Mouse (Mus musculus) thymus, adult 2 months (tissue): ENCODE results near the gene Hsd17b12. TPM values are rescaled to one million over a fixed set of nuclear protein-coding genes. Genes with fewer than 3 reads are reported as not detected.
A peak's percentile ranks its signal among the peaks of the same experiment; 100 is the strongest.

Experiments used
- DNase-seq: peaks from one replicate; pipeline ENCODE4 v3.0.0; 2021
- H3K27ac ChIP-seq: fragments of 200-500 bp; 2 replicates; pipeline ENCODE4 v1.5.1; 2012; ENCODE audit warnings: low read length, control low read depth; ENCODE audit not compliant: control insufficient read depth, insufficient read depth
- H3K27me3 ChIP-seq: fragments of 200-500 bp; 2 replicates; pipeline ENCODE4 v1.6.1; 2012; ENCODE audit warnings: mild to moderate bottlenecking, low read length, moderate library complexity, mixed read lengths; ENCODE audit not compliant: control insufficient read depth, insufficient read depth
- H3K36me3 ChIP-seq: fragments of 200-500 bp; 2 replicates; pipeline ENCODE4 v1.6.1; 2012; ENCODE audit warnings: mild to moderate bottlenecking, low read length, moderate library complexity; ENCODE audit not compliant: control insufficient read depth, insufficient read depth
- H3K4me1 ChIP-seq: fragments of 200-500 bp; replicated peaks from 2 replicates; pipeline ENCODE4 v1.6.1; 2012; ENCODE audit warnings: low read length; ENCODE audit not compliant: control insufficient read depth, insufficient read depth
- H3K4me3 ChIP-seq: fragments of 200-500 bp; 2 replicates; pipeline ENCODE4 v1.5.1; 2012; ENCODE audit warnings: mild to moderate bottlenecking, low read length, control low read depth, moderate library complexity; ENCODE audit not compliant: control insufficient read depth, insufficient read depth
- CTCF ChIP-seq: fragments of 200-500 bp; IDR thresholded peaks from 2 replicates; pipeline ENCODE4 v1.5.1; 2012; ENCODE audit warnings: mild to moderate bottlenecking, control low read depth, low read length, moderate library complexity, borderline replicate concordance; ENCODE audit not compliant: control insufficient read depth, poor library complexity, insufficient read depth; ENCODE audit errors: extremely low read depth
- POLR2A ChIP-seq: fragments of 200-500 bp; IDR thresholded peaks from 2 replicates; pipeline ENCODE4 v1.6.1; 2012; ENCODE audit warnings: mild to moderate bottlenecking, low read length, control low read depth, moderate library complexity; ENCODE audit not compliant: control insufficient read depth, poor library complexity, insufficient read depth; ENCODE audit errors: extremely low read depth
- WGBS: fragments of 180-500 bp; shearing (Covaris S2); methylation state at CpG from one replicate; pipeline ENCODE4 v1.1.7; 2018; 5-methylcytosine and 5-hydroxymethylcytosine counted together
- polyA plus RNA-seq: library from polyadenylated mRNA; depleted of rRNA; stranded (reverse); fragments of >200 nt; gene quantifications from 2 replicates; pipeline ENCODE4 v1.2.3, GENCODE M21; 2012

Gene Hsd17b12
- polyA plus RNA-seq, 1 experiment = 18.5 TPM

DNA sequence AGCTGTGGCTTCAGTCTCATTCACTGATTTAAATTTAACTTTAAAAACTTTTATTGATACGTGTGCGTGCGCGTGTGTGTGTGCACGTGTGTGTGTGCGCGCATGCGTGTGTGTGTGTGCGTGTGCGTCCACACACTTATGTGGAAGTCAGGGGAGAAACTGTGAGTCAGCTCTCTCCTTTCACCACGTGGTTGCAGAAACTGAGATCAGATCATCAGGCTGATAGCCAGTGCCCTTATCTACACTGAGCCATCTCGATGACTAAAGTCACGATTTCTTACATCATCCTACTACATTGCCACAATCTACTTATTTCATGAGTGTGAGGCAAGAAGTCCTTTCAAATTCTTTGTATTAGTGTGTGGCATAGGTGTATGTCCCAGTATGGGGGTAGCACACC, 15.8 kb upstream of the Hsd17b12 start:
- Histone ChIP-seq H3K27ac (no peak overlapping the region), H3K27me3 (no peaks in the 10 kb centered on the region), H3K4me1 (peaks cover 5% of the 10 kb centered on the region), H3K36me3 (no peaks in the 10 kb centered on the region), H3K4me3 (no peak overlapping the region)
- no peak for DNase-seq
- 87% methylated on average over 13 of the region's 13 CpGs for WGBS
- TF ChIP-seq CTCF (no peak), POLR2A (no peak)

GRCm38 (mm10) chr2:94163207-94163606, 5.4 kb upstream of the Hsd17b12 start:
- TF ChIP-seq POLR2A (no peak), CTCF (no peak)
- H3K27me3 ChIP-seq = no peaks in the 10 kb centered on the region
- no peaks in the 10 kb centered on the region for H3K4me1 ChIP-seq
- no peaks in the 10 kb centered on the region for H3K36me3 ChIP-seq
- WGBS = 59% methylated on average over 2 of the region's 2 CpGs
- H3K27ac ChIP-seq = no peak overlapping the region
- DNase-seq = no peak
- no peak overlapping the region for H3K4me3 ChIP-seq

DNA sequence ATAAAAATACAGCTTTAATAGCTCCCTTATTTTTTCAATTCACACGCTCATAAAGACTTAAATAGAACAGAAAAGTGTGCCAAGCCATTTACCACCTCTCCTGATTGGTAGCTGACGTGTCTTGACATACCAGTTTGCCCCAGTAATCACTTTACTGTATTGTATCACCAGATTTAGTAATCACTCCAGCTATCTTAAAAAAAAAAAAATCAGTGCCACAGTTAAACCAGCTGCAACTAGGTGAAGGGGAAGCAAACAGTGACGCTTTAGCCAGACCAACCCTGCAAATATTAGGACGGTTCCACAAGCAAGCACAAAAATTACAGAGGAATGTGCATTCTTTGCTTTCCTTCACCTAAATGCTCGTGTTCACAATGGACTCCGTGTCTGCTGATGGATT, 4.4 kb upstream of the Hsd17b12 start:
- no peaks in the 10 kb centered on the region for H3K4me1 ChIP-seq

DNA sequence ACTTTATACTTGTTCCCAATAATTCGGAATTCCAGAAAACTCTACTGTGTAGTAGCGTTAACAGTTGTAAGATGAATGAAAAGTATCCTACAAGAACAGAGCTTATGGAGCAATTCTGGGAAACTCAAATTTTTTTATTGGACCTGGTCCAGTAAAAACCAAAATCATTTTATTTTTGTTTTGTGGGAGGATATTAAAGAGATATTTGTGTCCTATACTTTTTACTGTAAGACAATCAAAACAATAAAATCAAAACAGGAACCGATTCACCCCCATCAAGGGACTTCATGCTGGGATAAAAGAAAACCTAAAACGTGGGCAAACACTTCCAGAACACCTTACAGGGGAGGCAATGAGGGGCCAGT, 738 bp upstream of the Hsd17b12 start:
- no peak overlapping the region for H3K4me3 ChIP-seq
- no peak overlapping the region for H3K27ac ChIP-seq
- H3K4me1 ChIP-seq = no peaks in the 10 kb centered on the region

More for the DNA sequence above, 4.4 kb upstream of the Hsd17b12 start:
- no peak overlapping the region for H3K27ac ChIP-seq
- no peaks in the 10 kb centered on the region for H3K27me3 ChIP-seq
- TF ChIP-seq POLR2A = no peak
- no peak for TF ChIP-seq CTCF
- no peak overlapping the region for H3K4me3 ChIP-seq
- 80% methylated on average over 6 of the region's 6 CpGs for WGBS
- DNase-seq = no peak
- no peaks in the 10 kb centered on the region for H3K36me3 ChIP-seq

DNA sequence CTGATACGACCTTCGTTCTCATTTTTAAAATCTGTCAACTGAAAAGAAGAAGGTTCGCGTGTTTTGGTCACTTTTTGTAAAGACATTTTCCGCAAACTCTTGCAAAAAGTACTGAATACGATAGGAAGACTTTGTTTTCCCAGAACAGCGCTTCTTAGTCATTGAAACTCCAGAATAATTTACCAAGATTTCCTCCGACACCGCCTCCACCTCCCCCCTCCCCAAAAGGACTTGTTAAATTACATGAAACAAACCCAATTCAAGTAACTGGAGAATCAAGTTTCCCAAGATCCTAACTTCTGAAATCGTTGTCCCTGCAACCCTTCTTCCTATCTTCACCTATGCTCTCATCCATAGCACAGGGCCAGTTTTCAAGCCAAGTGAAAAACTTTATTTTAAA, 713 bp downstream of the Hsd17b12 start:
- peak overlapping the region; percentile 78 for H3K4me3 ChIP-seq
- no peaks in the 10 kb centered on the region for H3K36me3 ChIP-seq
- H3K27me3 ChIP-seq = no peaks in the 10 kb centered on the region
- WGBS = 2% methylated on average over 10 of the region's 10 CpGs
- H3K4me1 ChIP-seq = no peaks in the 10 kb centered on the region
- no peak for DNase-seq
- TF ChIP-seq POLR2A = no peak
- TF ChIP-seq CTCF = no peak
- no peak overlapping the region for H3K27ac ChIP-seq

More for the DNA sequence above, 738 bp upstream of the Hsd17b12 start:
- no peak for TF ChIP-seq POLR2A
- no peak for TF ChIP-seq CTCF
- whole genome bisulfite sequencing = 26% methylated on average over 4 of the region's 4 CpGs
- H3K36me3 ChIP-seq = no peaks in the 10 kb centered on the region
- H3K27me3 ChIP-seq = no peaks in the 10 kb centered on the region
- DNase-seq = no peak

DNA sequence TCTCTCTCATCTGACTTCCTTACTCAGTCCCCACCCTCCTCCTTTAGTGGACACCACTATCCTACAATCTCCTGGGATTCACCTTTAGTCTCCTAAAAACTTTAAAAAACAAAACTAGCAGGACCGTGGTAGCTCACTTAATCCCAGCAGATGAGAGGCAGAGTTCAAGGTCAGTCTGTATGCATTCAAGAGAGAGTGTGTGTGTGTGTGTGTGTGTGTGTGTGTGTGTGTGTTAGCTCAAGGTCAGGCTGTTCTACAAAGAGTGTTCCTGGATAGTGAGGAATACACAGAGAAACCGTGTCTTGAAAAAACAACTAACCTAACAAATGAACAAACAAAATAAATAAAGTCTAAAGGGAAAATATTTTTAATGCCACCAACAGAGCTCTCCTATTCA, 12.6 kb downstream of the Hsd17b12 start:
- Histone ChIP-seq H3K4me3 (no peak overlapping the region), H3K36me3 (no peaks in the 10 kb centered on the region), H3K4me1 (no peaks in the 10 kb centered on the region), H3K27ac (no peak overlapping the region), H3K27me3 (no peaks in the 10 kb centered on the region)
- TF ChIP-seq POLR2A = no peak
- TF ChIP-seq CTCF = no peak
- no peak for DNase-seq
- 85% methylated on average over 2 of the region's 2 CpGs for WGBS

DNA sequence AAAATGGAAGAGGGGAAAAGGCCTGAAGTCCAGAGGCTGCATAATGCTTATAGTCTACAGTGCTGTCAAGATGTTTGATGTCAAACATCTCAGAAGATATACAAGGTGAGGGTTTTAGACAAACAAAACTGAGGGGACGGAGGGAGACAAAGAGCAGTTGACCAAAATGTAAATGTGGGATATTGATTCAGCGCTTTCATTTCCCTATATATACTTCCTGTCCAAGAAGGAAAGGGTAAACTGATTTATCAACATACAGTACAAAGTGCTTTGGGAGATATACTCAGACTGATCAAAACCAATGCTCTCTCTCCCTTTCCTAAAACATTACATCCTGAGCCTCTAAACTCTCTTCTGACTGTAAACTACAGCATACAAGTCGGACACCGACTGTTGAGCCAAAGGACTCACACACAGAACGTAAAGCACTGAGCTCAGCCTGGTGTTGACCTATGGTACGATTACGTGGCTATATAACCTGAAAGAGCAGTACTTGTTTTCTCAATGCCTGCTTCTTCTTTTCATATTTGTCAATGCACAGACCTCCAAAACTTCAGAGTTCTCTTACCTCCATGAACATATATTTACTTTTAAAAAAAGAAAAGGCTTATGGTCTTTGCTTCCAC, 13.1 kb downstream of the Hsd17b12 start:
- H3K27ac ChIP-seq = no peak overlapping the region
- no peaks in the 10 kb centered on the region for H3K36me3 ChIP-seq
- 97% methylated on average over 7 of the region's 7 CpGs for WGBS
- no peaks in the 10 kb centered on the region for H3K4me1 ChIP-seq
- TF ChIP-seq CTCF = no peak
- no peak for TF ChIP-seq POLR2A
- no peak overlapping the region for H3K4me3 ChIP-seq
- DNase-seq = no peak
- H3K27me3 ChIP-seq = no peaks in the 10 kb centered on the region
